Mouse (Mus musculus) embryonic fibroblast, embryonic 13.5 days (primary cell): Measurements from ENCODE around the gene Ssh1.

ENCODE experiments used
- CTCF ChIP-seq: IDR thresholded peaks from 2 replicates; pipeline ENCODE4 v1.5.1; 2011; ENCODE audit warnings: mild to moderate bottlenecking, control low read depth, low read length, moderate library complexity, borderline replicate concordance; ENCODE audit not compliant: insufficient read depth
- POLR2A ChIP-seq: IDR thresholded peaks from 2 replicates; pipeline ENCODE4 v1.6.1; 2011; ENCODE audit warnings: low read depth, mild to moderate bottlenecking, control low read depth, low read length, moderate library complexity

GRCm38 (mm10) chr5:114024390-114024789, 30.7 kb upstream of the Ssh1 start:
- TF ChIP-seq POLR2A (no peak), CTCF (no peak)
